Mouse (Mus musculus): ENCODE results near the gene She.
"Not testable (repeated sequence)": the region's sequence is repeated elsewhere in the genome, so short reads cannot be mapped to it uniquely, and the experiment has no call there.

Gene She

GRCm38 (mm10) chr3:89818605-89819004, 12.6 kb upstream of the She start:
- no peak for DNase-seq

GRCm38 (mm10) chr3:89819897-89820296, 11.3 kb upstream of the She start:
- no peak for DNase-seq

GRCm38 (mm10) chr3:89820311-89821095, 10.7 kb upstream of the She start:
- no peak for DNase-seq

- DNase-seq, result no peak
These were observed 10.1 kb upstream of the She start for GRCm38 (mm10) chr3:89821096-89821513.

GRCm38 (mm10) chr3:89821548-89822480, 9.4 kb upstream of the She start:
- no peak for DNase-seq

GRCm38 (mm10) chr3:89823594-89823993, 7.6 kb upstream of the She start:
- DNase-seq, result no peak

- no peak for DNase-seq
These were observed 4.9 kb upstream of the She start for GRCm38 (mm10) chr3:89826295-89826694.

- DNase-seq, result no peak
These were observed 4.2 kb downstream of the She start for GRCm38 (mm10) chr3:89835362-89835761.

- peak in 1 of 2 experiments; percentile 34 for DNase-seq
These were observed 11.1 kb downstream of the She start for GRCm38 (mm10) chr3:89842258-89842657.

GRCm38 (mm10) chr3:89843148-89843547, 12.0 kb downstream of the She start:
- DNase-seq, result peak; percentile 27 to 47

GRCm38 (mm10) chr3:89845814-89846213, 14.6 kb downstream of the She start:
- DNase-seq, result no peak

GRCm38 (mm10) chr3:89847126-89847525, 16.0 kb downstream of the She start:
- DNase-seq, result no peak

- no peak for DNase-seq
These were observed 16.4 kb downstream of the She start for GRCm38 (mm10) chr3:89847596-89847995.

GRCm38 (mm10) chr3:89848083-89848482, 16.9 kb downstream of the She start:
- no peak for DNase-seq

GRCm38 (mm10) chr3:89853752-89854151, 22.6 kb downstream of the She start:
- DNase-seq, result no peak

- no peak for DNase-seq
These were observed 26.2 kb downstream of the She start for GRCm38 (mm10) chr3:89857353-89857752.

GRCm38 (mm10) chr3:89858123-89858522, 27.0 kb downstream of the She start:
- no peak for DNase-seq

- DNase-seq, result no peak
These were observed 27.7 kb downstream of the She start for GRCm38 (mm10) chr3:89858888-89859287.

GRCm38 (mm10) chr3:89859936-89860335, 28.8 kb downstream of the She start:
- no peak for DNase-seq

- no peak for DNase-seq
These were observed 29.2 kb downstream of the She start for GRCm38 (mm10) chr3:89860343-89860742.

GRCm38 (mm10) chr3:89861070-89861469, 29.9 kb downstream of the She start:
- no peak for DNase-seq

- no peak for DNase-seq
These were observed 31.1 kb downstream of the She start for GRCm38 (mm10) chr3:89862182-89862761.

GRCm38 (mm10) chr3:89863276-89863675, 32.1 kb downstream of the She start:
- DNase-seq, result not testable (repeated sequence)
